Mouse (Mus musculus) gonadal fat pad, adult 2 months (tissue): Measurements from ENCODE around the gene Igf2bp3. TPM values are rescaled to one million over a fixed set of nuclear protein-coding genes. Genes with fewer than 3 reads are reported as not detected.

Experiments used
- DNase-seq: peaks from one replicate; pipeline ENCODE4 v3.0.0-alpha.2; 2012; ENCODE audit warnings: low read depth
- polyA plus RNA-seq: library from polyadenylated mRNA; depleted of rRNA; stranded (reverse); fragments of >200 nt; gene quantifications from 2 replicates; pipeline ENCODE4 v1.2.3, GENCODE M21; 2012

The Igf2bp3 gene
- polyA plus RNA-seq, 1 experiment = 0.09 TPM

GRCm38 (mm10) chr6:49136739-49137138 lies 78.0 kb downstream of the Igf2bp3 start:
- no peak for DNase-seq

- no peak for DNase-seq
Measured at GRCm38 (mm10) chr6:49132352-49133090, 82.2 kb downstream of the Igf2bp3 start.

- no peak for DNase-seq
Measured at GRCm38 (mm10) chr6:49131855-49132254, 82.9 kb downstream of the Igf2bp3 start.

GRCm38 (mm10) chr6:49130328-49130727 lies 84.4 kb downstream of the Igf2bp3 start:
- DNase-seq = no peak

- no peak for DNase-seq
Measured at GRCm38 (mm10) chr6:49120370-49120769, 94.4 kb downstream of the Igf2bp3 start.

- no peak for DNase-seq
Measured at GRCm38 (mm10) chr6:49119462-49120135, 95.2 kb downstream of the Igf2bp3 start.

- DNase-seq = no peak
Measured at GRCm38 (mm10) chr6:49118446-49118845, 96.3 kb downstream of the Igf2bp3 start.

- no peak for DNase-seq
Measured at GRCm38 (mm10) chr6:49116241-49116640, 98.5 kb downstream of the Igf2bp3 start.

- DNase-seq = no peak
Measured at GRCm38 (mm10) chr6:49115550-49115949, 99.2 kb downstream of the Igf2bp3 start.

GRCm38 (mm10) chr6:49114457-49114856 lies 100.3 kb downstream of the Igf2bp3 start:
- DNase-seq = no peak

GRCm38 (mm10) chr6:49113895-49114294 lies 100.9 kb downstream of the Igf2bp3 start:
- DNase-seq = no peak

GRCm38 (mm10) chr6:49109196-49109595 lies 105.6 kb downstream of the Igf2bp3 start:
- no peak for DNase-seq

- no peak for DNase-seq
Measured at GRCm38 (mm10) chr6:49106746-49107500, 107.8 kb downstream of the Igf2bp3 start.

GRCm38 (mm10) chr6:49099086-49099485 lies 115.7 kb downstream of the Igf2bp3 start:
- no peak for DNase-seq

- peak; percentile 42 for DNase-seq
Measured at GRCm38 (mm10) chr6:49097596-49098110, 117.1 kb downstream of the Igf2bp3 start.

GRCm38 (mm10) chr6:49096933-49097461 lies 117.8 kb downstream of the Igf2bp3 start:
- DNase-seq = peak; percentile 89

GRCm38 (mm10) chr6:49096421-49096820 lies 118.3 kb downstream of the Igf2bp3 start:
- peak; percentile 70 for DNase-seq

GRCm38 (mm10) chr6:49094968-49095367 lies 119.8 kb downstream of the Igf2bp3 start:
- no peak for DNase-seq

- no peak for DNase-seq
Measured at GRCm38 (mm10) chr6:49083008-49083407, 131.7 kb downstream of the Igf2bp3 start.

- no peak for DNase-seq
Measured at GRCm38 (mm10) chr6:49079313-49079712, 135.4 kb downstream of the Igf2bp3 start.

GRCm38 (mm10) chr6:49077894-49078293 lies 136.9 kb downstream of the Igf2bp3 start:
- DNase-seq = no peak

GRCm38 (mm10) chr6:49074117-49074490 lies 140.7 kb downstream of the Igf2bp3 start:
- DNase-seq = no peak
